Mouse (Mus musculus) liver, adult 2 months (tissue): ENCODE measurements around the gene Ntm. TPM values are rescaled to one million over a fixed set of nuclear protein-coding genes. Genes with fewer than 3 reads are reported as not detected.

Experiments used
- DNase-seq: peaks from one replicate; pipeline ENCODE4 v3.0.0-alpha.2; 2011; ENCODE audit warnings: low read depth, low spot score; ENCODE audit errors: extremely low read depth
- H3K27ac ChIP-seq: fragments of 200-500 bp; replicated peaks from 2 replicates; pipeline ENCODE4 v1.5.1; 2012; ENCODE audit warnings: low read depth, mild to moderate bottlenecking, control low read depth, inconsistent platforms, low read length; ENCODE audit not compliant: insufficient read depth
- H3K27me3 ChIP-seq: fragments of 200-500 bp; 2 replicates; pipeline ENCODE4 v1.6.1; 2012; ENCODE audit warnings: mild to moderate bottlenecking, moderate library complexity, low read length, inconsistent platforms; ENCODE audit not compliant: control insufficient read depth, insufficient read depth
- H3K36me3 ChIP-seq: fragments of 200-500 bp; 2 replicates; pipeline ENCODE4 v1.6.1; 2012; ENCODE audit warnings: low read length, inconsistent platforms; ENCODE audit not compliant: control insufficient read depth, insufficient read depth
- H3K4me1 ChIP-seq: fragments of 200-500 bp; 2 replicates; pipeline ENCODE4 v1.6.1; 2011; ENCODE audit warnings: low read length; ENCODE audit not compliant: control insufficient read depth, insufficient read depth
- H3K4me3 ChIP-seq: fragments of 200-500 bp; 2 replicates; pipeline ENCODE4 v1.5.1; 2011; ENCODE audit warnings: low read depth, mild to moderate bottlenecking, control low read depth, low read length, moderate library complexity; ENCODE audit not compliant: insufficient read depth
- H3K79me2 ChIP-seq: fragments of 200-500 bp; 2 replicates; pipeline ENCODE4 v1.6.1; 2012; ENCODE audit warnings: inconsistent platforms, mild to moderate bottlenecking, low read length, moderate library complexity; ENCODE audit not compliant: control insufficient read depth, insufficient read depth
- H3K9ac ChIP-seq: fragments of 200-500 bp; 2 replicates; pipeline ENCODE4 v1.6.1; 2012; ENCODE audit warnings: low read depth, mild to moderate bottlenecking, control low read depth, inconsistent platforms, low read length
- CTCF ChIP-seq: fragments of 200-500 bp; IDR thresholded peaks from 2 replicates; pipeline ENCODE4 v1.5.1; 2011; ENCODE audit warnings: low read depth, low read length, control low read depth
- POLR2A ChIP-seq: fragments of 200-500 bp; IDR thresholded peaks from 2 replicates; pipeline ENCODE4 v1.6.1; 2011; ENCODE audit warnings: low read length, control low read depth; ENCODE audit not compliant: insufficient read depth; ENCODE audit errors: extremely low read depth
- WGBS: fragments of 180-500 bp; shearing (Covaris S2); methylation state at CpG from one replicate; pipeline ENCODE4 v1.1.7; 2018; 5-methylcytosine and 5-hydroxymethylcytosine counted together
- polyA plus RNA-seq: library from polyadenylated mRNA; depleted of rRNA; stranded (reverse); fragments of >200 nt; gene quantifications from 2 replicates; pipeline ENCODE4 v1.2.3, GENCODE M21; 2012
- total RNA-seq: library from RNA; depleted of rRNA; stranded (reverse); fragments of >200 nt; gene quantifications from 2 replicates; pipeline ENCODE4 v1.2.3, GENCODE M21; 2014

Gene Ntm
- total and polyA plus RNA-seq, 2 experiments: 2.1 to 3.2 TPM

DNA sequence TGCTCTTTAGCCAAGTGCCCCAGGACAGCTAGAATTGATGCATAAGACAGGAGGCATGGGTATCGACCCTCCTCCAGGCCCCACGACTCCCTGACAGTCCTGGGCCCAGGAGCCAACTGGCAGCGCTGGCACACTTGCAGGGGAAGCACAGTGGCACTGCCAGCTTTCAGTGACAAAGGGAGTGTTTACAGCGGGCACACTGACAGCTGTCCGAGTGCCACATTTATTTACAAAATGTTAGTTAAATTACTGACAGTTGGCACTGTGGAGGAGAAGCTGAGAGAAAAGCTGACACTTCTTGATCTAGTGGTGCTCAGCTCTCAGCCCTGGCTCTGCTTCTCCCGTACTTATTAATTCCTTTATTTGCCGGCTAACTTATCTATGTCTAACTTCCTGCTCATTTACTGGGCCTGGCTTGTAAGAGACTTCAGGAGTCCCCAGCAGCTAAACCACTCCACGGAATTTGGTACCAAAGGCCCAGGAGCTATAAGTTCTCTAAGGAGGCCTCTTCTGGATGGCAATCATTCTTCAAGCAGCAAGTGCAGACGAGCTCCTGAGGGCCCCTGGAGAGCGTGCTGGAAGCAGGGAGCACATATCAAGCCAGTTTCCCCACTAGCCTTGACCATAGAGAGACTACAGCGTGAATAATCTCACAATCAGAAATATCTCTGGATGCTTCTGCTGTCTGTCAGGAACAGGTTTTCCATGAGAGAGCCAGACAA lies 572.0 kb downstream of the Ntm start:
- Histone ChIP-seq H3K27me3 (no peaks in the 10 kb centered on the region), H3K4me3 (no peak overlapping the region), H3K27ac (no peak overlapping the region), H3K36me3 (no peaks in the 10 kb centered on the region), H3K79me2 (no peaks in the 10 kb centered on the region), H3K9ac (no peak overlapping the region), H3K4me1 (no peaks in the 10 kb centered on the region)
- no peak for TF ChIP-seq CTCF
- TF ChIP-seq POLR2A: no peak
- no peak for DNase-seq
- WGBS: 68% methylated on average over 11 of the region's 11 CpGs

DNA sequence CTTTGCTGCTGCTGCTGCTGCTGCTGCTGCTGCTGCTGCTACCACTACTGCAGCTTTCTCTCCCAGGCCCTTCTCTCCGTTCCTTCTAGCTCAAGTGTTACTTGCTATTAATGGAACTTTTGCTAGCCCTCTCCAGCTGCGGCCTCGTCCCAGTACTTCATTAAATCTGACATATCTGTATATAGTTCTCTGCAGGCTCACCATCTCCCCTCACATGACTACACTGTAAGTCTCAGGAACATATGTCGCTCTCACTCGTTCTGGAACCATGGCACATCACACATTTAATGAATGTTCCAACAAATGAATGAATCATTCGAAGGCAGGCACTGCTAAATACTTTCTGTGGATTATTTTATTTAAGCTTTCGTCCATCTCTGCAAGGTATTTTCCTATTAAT lies 573.7 kb downstream of the Ntm start:
- 80% methylated on average over 7 of the region's 7 CpGs for WGBS

DNA sequence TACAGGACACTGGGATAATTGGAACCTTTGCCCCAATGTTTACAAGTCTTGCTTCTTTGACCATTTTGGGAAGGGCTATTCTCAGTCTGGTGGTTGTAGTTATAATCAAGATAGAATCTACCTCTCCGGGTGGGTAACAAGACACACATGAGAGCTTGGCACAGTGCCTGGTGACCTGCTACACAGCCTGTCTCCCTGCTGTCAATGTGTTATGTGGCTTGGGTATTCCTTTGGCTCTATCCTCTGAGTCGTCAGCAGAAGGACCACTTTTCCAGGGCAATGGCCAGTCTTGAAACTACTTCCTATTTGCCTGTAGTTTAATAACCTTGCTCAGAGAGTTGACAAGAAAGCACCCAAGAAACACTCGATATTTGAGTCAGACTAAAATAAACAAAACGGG lies 575.8 kb downstream of the Ntm start:
- Histone ChIP-seq H3K27me3 (no peaks in the 10 kb centered on the region), H3K79me2 (no peaks in the 10 kb centered on the region), H3K36me3 (no peaks in the 10 kb centered on the region), H3K9ac (no peak overlapping the region), H3K27ac (no peak overlapping the region), H3K4me3 (no peak overlapping the region), H3K4me1 (no peaks in the 10 kb centered on the region)
- no peak for DNase-seq
- 59% methylated on average over 4 of the region's 4 CpGs for WGBS
- TF ChIP-seq POLR2A: no peak

More for the DNA sequence above, 573.7 kb downstream of the Ntm start:
- Histone ChIP-seq H3K9ac (no peak overlapping the region), H3K36me3 (no peaks in the 10 kb centered on the region), H3K4me3 (no peak overlapping the region), H3K4me1 (no peaks in the 10 kb centered on the region), H3K27ac (no peak overlapping the region), H3K79me2 (no peaks in the 10 kb centered on the region), H3K27me3 (no peaks in the 10 kb centered on the region)
- DNase-seq: no peak
- TF ChIP-seq POLR2A (no peak), CTCF (no peak)

DNA sequence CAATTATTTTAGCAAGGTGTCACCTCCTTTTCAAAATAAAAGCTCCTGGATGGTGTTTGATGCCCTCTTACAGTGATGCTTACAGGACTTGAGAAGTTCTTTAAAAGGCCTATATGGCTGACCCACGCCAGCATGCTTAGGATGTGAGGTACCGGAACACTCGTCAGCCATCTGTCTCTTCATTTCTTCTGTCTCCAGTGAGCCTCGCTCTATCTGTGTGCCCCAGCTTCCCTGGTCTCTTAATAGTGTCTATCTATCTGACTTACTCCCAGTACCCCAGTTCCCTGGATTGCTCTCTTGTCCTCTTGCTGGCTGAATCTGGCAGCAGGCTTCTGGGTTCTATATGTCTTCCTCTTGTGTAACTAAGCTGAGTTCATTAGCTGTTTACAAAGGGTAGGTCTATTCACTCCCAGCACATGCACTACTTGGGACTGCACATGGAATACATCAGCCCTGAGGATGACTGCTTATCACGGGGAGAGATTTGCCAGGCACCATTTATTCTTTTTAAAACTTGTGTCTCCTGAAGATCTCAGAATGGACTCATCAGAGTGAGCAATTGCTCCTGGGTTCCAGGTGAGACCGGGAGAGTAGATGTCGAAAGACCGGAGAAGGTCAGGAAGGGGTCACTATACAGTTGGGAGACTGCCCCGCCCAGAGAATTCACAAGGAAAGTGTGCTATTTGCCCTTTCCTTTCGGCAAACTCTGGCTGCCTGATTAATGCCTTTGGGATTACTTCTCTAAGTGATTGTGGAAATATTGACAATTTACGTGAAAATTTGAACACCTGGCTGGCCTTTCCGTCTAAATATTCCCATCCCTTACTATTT lies 585.6 kb downstream of the Ntm start:
- DNase-seq: no peak
- H3K27me3 ChIP-seq: no peaks in the 10 kb centered on the region
- TF ChIP-seq CTCF: no peak
- no peak for TF ChIP-seq POLR2A
- H3K4me1 ChIP-seq: no peaks in the 10 kb centered on the region
- no peak overlapping the region for H3K4me3 ChIP-seq
- H3K9ac ChIP-seq: no peak overlapping the region
- no peaks in the 10 kb centered on the region for H3K79me2 ChIP-seq
- H3K36me3 ChIP-seq: no peaks in the 10 kb centered on the region
- WGBS: 55% methylated on average over 12 of the region's 12 CpGs
- H3K27ac ChIP-seq: no peak overlapping the region

DNA sequence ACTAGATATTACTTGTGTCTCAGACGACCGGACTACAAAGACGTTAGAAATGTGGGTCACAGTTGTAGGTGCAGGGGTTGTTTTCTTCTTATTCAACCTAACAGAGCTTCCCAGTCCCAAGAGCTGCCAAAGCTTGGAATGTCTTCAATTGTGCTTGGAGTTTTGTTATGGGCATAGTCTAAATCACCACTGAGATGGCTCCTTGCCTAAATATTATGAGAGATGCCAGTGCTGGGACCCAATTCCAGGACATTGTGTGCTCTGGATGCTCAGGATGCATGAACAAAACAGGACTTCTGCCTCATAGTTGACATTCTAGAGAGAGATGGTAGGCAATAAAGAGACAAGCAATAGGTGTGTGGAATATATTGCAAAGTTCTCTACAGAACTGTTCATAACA lies 591.6 kb downstream of the Ntm start:
- Histone ChIP-seq H3K36me3 (no peaks in the 10 kb centered on the region), H3K4me3 (no peak overlapping the region), H3K9ac (no peak overlapping the region), H3K27ac (no peak overlapping the region), H3K27me3 (no peaks in the 10 kb centered on the region), H3K79me2 (no peaks in the 10 kb centered on the region), H3K4me1 (no peaks in the 10 kb centered on the region)
- WGBS: 89% methylated on average over 3 of the region's 3 CpGs
- no peak for DNase-seq
- no peak for TF ChIP-seq POLR2A
- no peak for TF ChIP-seq CTCF

DNA sequence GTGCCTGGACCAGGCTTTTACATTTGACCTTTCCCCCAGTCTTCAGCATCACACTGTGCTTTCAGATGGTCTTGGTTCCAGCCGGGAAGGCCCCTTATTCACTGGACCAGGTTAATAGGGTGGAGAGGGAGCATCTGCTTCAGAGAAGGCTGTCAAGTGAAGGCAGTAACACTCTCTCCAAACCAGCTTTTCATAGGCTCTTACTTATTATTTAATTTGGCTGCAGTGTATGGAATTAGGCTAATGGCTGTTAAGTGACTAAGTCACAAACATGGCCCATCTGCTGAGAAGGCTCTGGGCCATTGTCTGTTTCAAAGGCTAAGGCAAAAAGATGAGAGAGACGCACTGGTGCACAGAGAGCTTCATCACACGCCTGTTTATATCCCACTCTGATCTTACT lies 593.3 kb downstream of the Ntm start:
- Histone ChIP-seq H3K27me3 (no peaks in the 10 kb centered on the region), H3K27ac (no peak overlapping the region), H3K36me3 (no peaks in the 10 kb centered on the region), H3K9ac (no peak overlapping the region), H3K4me1 (no peaks in the 10 kb centered on the region), H3K4me3 (no peak overlapping the region), H3K79me2 (no peaks in the 10 kb centered on the region)
- DNase-seq: no peak
- WGBS: 80% methylated on average over 3 of the region's 3 CpGs
- TF ChIP-seq CTCF: no peak
- TF ChIP-seq POLR2A: no peak
